Mouse (Mus musculus) hindbrain, embryonic 14.5 days (tissue): ENCODE results near the gene Clybl. TPM values are rescaled to one million over a fixed set of nuclear protein-coding genes. Genes with fewer than 3 reads are reported as not detected.

Experiments used
- ATAC-seq: fragments of 200-750 bp; cut with Nextera tagmentation; 2 replicates; pipeline ENCODE4 v1.8.0; 2017; ENCODE audit warnings: moderate number of reproducible peaks, mild to moderate bottlenecking, moderate TSS enrichment, moderate library complexity; ENCODE audit not compliant: low FRiP score
- DNase-seq: peaks from one replicate; pipeline ENCODE4 v3.0.0-alpha.2; 2015; ENCODE audit warnings: low spot score
- H3K27ac ChIP-seq: fragments of 300-500 bp; sonication (generic); 2 replicates; pipeline ENCODE4 v1.5.1; 2014; ENCODE audit warnings: mild to moderate bottlenecking, moderate library complexity
- H3K27me3 ChIP-seq: fragments of 300-500 bp; sonication (generic); 2 replicates; pipeline ENCODE4 v1.6.1; 2014; ENCODE audit warnings: mild to moderate bottlenecking, low read length, mixed read lengths; ENCODE audit not compliant: control insufficient read depth, insufficient read depth
- H3K36me3 ChIP-seq: fragments of 300-500 bp; sonication (generic); replicated peaks from 2 replicates; pipeline ENCODE4 v1.6.1; 2014; ENCODE audit not compliant: control insufficient read depth, insufficient read depth
- H3K4me1 ChIP-seq: fragments of 300-500 bp; sonication (generic); replicated peaks from 2 replicates; pipeline ENCODE4 v1.6.1; 2014; ENCODE audit warnings: antibody characterized with exemption, low read length, mixed read lengths; ENCODE audit not compliant: control insufficient read depth, insufficient read depth
- H3K4me2 ChIP-seq: fragments of 300-500 bp; sonication (generic); replicated peaks from 2 replicates; pipeline ENCODE4 v1.6.1; 2014; ENCODE audit warnings: mild to moderate bottlenecking, moderate library complexity
- H3K4me3 ChIP-seq: fragments of 300-500 bp; sonication (generic); replicated peaks from 2 replicates; pipeline ENCODE4 v1.5.1; 2014; ENCODE audit warnings: mild to moderate bottlenecking, low read length
- H3K9ac ChIP-seq: fragments of 300-500 bp; sonication (generic); 2 replicates; pipeline ENCODE4 v1.6.1; 2014
- H3K9me3 ChIP-seq: fragments of 300-500 bp; sonication (generic); 2 replicates; pipeline ENCODE4 v1.6.1; 2016; ENCODE audit warnings: low read length; ENCODE audit not compliant: control insufficient read depth
- WGBS: fragments of 180-500 bp; shearing (Covaris S2); extraction: QIAGEN DNeasy Blood & Tissue Kit; methylation state at CpG from one replicate; pipeline ENCODE4 v1.1.7; 2014; 5-methylcytosine and 5-hydroxymethylcytosine counted together
- polyA plus RNA-seq: library from polyadenylated mRNA; unstranded; fragments of >200 nt; fragmentation: Nextera tagmentation; extraction: Ambion mirVana; gene quantifications from 2 replicates; pipeline ENCODE4 v1.2.1, GENCODE M21; 2014

Gene Clybl
- polyA plus RNA-seq, 1 experiment from 2014 or later = 16.3 TPM

DNA sequence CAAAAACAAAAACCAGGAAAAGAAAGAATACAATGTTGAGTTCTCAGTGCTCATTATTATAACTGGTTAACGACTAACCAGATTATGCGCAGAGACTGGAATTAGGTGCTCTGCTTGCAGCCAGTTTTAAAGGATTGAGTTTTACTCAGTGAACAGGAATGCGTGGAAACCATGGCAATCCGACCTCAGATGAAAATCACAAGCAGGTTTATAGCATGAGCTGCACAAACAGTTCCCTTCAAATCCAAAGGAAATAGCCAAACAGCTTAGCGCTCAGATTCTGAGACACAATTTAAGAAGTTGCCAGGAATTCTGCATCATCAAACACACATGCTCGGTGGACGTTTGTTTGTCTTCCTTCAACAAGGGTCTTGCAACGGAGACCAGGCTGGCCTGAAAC, 187.0 kb downstream of the Clybl start:
- Histone ChIP-seq H3K27me3 (peaks cover 31% of the 10 kb centered on the region), H3K27ac (no peak overlapping the region), H3K4me1 (peaks cover 5% of the 10 kb centered on the region; the same call in 1 of the 2 replicates), H3K4me2 (no peak overlapping the region), H3K9me3 (no peaks in the 10 kb centered on the region), H3K36me3 (no peaks in the 10 kb centered on the region), H3K9ac (no peak overlapping the region), H3K4me3 (no peak overlapping the region)
- ATAC-seq = no peak
- no peak for DNase-seq
- 91% methylated on average over 8 of the region's 8 CpGs for WGBS

DNA sequence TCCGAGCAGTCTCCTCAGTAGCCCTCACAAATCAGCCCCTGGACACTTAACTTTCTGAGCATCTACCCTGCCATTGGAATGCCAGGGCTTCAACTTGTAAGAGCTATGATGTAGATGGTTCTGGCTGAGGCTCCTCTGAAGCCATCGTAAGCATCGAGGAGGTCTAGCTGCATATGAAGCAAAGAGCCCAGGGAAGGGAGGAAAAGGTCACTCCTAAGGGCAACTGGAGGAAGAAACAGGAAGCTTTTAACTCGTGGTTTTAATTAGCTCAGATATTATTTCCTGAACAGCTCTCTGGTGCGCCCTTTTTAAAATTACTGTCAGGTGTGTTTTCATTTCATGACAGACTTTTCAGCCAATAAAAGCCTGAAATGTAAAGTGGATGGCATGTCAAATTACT, 190.5 kb downstream of the Clybl start:
- Histone ChIP-seq H3K27ac (no peak overlapping the region), H3K27me3 (peaks cover 58% of the 10 kb centered on the region), H3K4me2 (no peak overlapping the region), H3K9me3 (no peaks in the 10 kb centered on the region), H3K9ac (no peak overlapping the region), H3K4me1 (peaks cover 9% of the 10 kb centered on the region; the same call in 1 of the 2 replicates), H3K4me3 (no peak overlapping the region), H3K36me3 (no peaks in the 10 kb centered on the region)
- no peak for ATAC-seq
- 62% methylated on average over 5 of the region's 5 CpGs for WGBS
- no peak for DNase-seq

DNA sequence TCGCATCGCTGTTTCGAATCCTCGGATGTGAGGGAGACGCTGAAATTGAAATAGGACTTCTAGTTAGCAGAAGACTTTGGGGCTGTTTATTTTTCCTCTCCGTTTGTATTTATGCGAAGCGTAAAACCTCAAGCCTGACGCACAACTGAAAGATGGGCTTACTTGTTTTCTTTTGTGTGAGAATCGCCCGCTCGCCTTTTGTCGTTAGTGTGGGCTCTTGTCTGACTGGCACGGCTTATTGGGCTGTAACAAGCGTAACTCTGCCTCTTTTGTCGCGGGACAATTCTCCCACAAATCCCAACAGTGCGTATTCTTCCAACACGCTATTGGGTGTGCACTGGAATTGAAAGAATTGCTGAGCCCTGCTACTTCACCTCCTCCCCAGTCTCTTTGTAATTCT, 192.0 kb downstream of the Clybl start:
- Histone ChIP-seq H3K4me1 (peaks cover 9% of the 10 kb centered on the region; the same call in 1 of the 2 replicates), H3K27ac (peak overlapping the region; percentile 29; the same call in 1 of the 2 replicates), H3K4me2 (peak overlapping the region; percentile 37), H3K27me3 (peaks cover 69% of the 10 kb centered on the region), H3K9me3 (no peaks in the 10 kb centered on the region), H3K9ac (0 out of 2 replicates have a peak overlapping the region, but pooled peaks have one; percentile 21), H3K36me3 (no peaks in the 10 kb centered on the region), H3K4me3 (peak overlapping the region; percentile 13; the same call in 1 of the 2 replicates)
- WGBS = 9% methylated on average over 19 of the region's 19 CpGs
- DNase-seq (no peak), ATAC-seq (peak; percentile 70)

DNA sequence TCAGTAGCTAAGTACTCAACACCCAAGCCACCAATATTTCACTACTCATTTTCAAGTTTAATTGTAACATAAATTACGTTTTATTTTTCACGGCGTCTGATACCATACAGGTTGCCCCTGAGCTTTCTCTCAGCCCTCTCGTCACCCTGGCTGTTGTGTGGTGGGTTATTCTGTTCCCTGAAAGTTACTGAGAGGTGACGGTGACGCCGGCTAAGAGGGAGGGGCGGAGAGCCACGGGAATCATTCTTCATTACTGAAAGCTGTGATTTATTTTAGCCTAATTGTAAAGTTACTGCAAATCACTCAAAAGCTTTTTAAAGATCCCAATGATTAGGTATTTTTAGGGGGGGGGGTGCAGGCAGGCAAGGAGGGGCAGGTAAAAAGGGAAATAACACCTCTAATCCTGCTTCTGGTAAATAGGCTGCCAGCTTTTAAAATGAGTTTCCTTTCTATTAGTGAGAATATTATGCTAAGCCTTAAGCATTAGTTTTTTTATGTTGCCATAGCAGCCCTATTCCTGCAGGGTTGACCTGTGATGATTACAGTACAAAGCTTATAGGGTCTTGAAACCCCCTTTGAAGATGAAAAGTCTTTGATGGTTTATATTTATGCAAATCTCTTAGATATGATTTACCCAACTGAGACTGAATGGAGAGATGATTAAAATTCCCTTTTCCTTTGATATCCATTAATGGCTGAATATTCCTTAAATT, 192.9 kb downstream of the Clybl start:
- Histone ChIP-seq H3K27me3 (peaks cover 69% of the 10 kb centered on the region), H3K9ac (no peak overlapping the region), H3K9me3 (no peaks in the 10 kb centered on the region), H3K4me3 (no peak overlapping the region), H3K36me3 (no peaks in the 10 kb centered on the region), H3K4me2 (peak overlapping the region; percentile 13; the same call in 1 of the 2 replicates), H3K4me1 (peaks cover 9% of the 10 kb centered on the region; the same call in 1 of the 2 replicates), H3K27ac (no peak overlapping the region)
- DNase-seq (no peak), ATAC-seq (0 out of 2 replicates have a peak, but pooled peaks have one; percentile 23)
- 8% methylated on average over 9 of the region's 9 CpGs for WGBS

DNA sequence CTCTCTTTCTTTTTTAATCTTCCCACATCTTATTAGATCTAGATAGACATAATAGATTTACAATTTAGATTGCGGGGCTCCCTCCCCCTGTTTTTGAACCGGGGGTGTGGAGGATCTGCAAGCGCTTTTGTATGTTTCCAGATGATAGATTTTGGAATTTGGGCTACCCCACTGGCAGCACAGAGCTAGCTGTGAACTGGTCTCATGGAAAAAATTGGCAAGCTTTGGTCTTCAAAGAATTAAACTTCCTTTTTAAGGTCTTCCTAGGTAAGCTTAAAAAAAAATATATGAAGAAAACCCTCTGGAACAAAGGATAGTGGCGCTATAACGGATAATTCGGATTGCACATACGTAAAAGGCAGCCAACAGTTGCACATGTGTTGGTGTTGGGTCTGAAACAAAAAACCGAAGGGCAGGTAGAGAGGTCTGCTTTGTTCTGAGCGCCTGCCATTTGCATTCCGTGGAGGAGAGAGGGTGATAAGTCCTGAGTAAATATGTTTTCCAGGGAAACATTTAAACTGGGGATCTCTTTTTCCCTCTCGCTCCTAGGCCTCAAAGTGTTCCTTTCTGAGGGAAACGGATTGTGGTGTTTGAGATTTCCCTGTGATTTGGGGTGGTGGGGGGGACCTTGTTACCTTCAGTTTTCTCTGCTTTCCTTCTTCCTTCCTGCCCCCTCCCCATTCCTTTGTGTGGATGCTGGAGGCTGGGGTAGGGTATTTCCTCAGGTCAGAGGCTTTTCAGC, 193.7 kb downstream of the Clybl start:
- no peaks in the 10 kb centered on the region for H3K9me3 ChIP-seq
- WGBS = 35% methylated on average over 12 of the region's 12 CpGs
- H3K4me2 ChIP-seq = peak overlapping the region; percentile 21; the same call in 1 of the 2 replicates
- H3K36me3 ChIP-seq = no peaks in the 10 kb centered on the region
- DNase-seq = no peak
- ATAC-seq = no peak
- peaks cover 9% of the 10 kb centered on the region; the same call in 1 of the 2 replicates for H3K4me1 ChIP-seq
- no peak overlapping the region for H3K4me3 ChIP-seq
- H3K9ac ChIP-seq = peak overlapping the region; percentile 39; the same call in 1 of the 2 replicates
- H3K27me3 ChIP-seq = peaks cover 68% of the 10 kb centered on the region
- H3K27ac ChIP-seq = peak overlapping the region; percentile 74

DNA sequence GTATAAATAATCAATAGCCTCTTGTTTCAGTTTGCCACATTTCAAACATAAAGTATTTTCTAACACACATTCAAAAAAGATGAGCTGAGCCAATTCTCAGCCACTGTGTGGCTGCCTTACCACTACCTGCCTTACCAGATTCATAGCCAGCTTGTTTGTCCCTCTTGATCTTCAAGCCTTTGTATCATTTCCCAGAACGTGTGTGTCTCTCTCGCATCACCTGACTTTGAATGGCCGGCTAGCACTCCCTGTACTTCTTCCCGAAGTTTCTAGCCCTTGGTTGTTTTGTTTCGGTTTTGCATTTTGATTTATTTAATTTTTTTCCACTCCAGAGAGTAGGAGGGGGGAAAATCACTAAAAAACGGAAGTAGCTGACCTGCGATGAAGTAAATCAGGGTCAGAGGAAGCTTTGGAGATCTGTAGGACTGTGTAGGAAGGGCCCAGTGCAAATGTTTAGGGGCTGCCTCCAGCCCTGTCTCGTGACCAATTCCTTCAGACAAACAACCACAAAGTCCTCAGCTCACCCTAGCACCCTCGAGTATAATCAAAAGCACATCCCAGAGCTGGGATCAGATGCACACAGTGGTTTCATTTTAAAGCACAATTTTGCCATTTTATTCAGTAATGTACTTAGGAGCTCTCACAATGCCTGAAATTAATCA, 195.1 kb downstream of the Clybl start:
- H3K9me3 ChIP-seq = no peaks in the 10 kb centered on the region
- WGBS = 50% methylated on average over 9 of the region's 9 CpGs
- peaks cover 60% of the 10 kb centered on the region for H3K27me3 ChIP-seq
- H3K4me1 ChIP-seq = peaks cover 9% of the 10 kb centered on the region; the same call in 1 of the 2 replicates
- H3K36me3 ChIP-seq = no peaks in the 10 kb centered on the region
- peak overlapping the region; percentile 31 for H3K4me2 ChIP-seq
- no peak overlapping the region for H3K4me3 ChIP-seq
- peak overlapping the region; percentile 44 for H3K9ac ChIP-seq
- ATAC-seq (no peak), DNase-seq (no peak)
- peak overlapping the region; percentile 74 for H3K27ac ChIP-seq

DNA sequence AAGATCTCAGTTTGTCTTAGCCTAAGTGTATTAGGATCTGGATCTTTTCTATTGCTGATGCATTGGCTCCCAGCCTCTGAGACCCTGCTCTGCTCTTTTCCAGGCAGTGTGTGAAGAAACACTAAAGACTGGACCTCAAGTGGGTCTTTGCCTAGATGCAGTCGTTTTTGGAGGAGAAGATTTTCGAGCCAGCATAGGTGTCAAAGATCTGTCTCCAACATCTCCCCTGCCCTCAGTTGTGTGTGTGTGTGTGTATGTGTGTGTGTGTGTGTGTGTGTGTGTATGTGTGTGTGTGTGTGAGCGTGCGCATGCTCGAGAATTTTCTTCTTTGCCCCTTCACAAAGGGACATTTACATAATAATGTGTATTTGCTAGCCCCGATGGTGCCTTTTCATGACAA, 196.2 kb downstream of the Clybl start:
- H3K4me2 ChIP-seq = no peak overlapping the region; the same call in 1 of the 2 replicates
- no peak overlapping the region for H3K4me3 ChIP-seq
- peaks cover 49% of the 10 kb centered on the region for H3K27me3 ChIP-seq
- no peak overlapping the region for H3K9ac ChIP-seq
- WGBS = 42% methylated on average over 6 of the region's 6 CpGs
- H3K9me3 ChIP-seq = no peaks in the 10 kb centered on the region
- DNase-seq (no peak), ATAC-seq (no peak)
- H3K27ac ChIP-seq = peak overlapping the region; percentile 43; the same call in 1 of the 2 replicates
- H3K4me1 ChIP-seq = peaks cover 9% of the 10 kb centered on the region; the same call in 1 of the 2 replicates
- no peaks in the 10 kb centered on the region for H3K36me3 ChIP-seq

DNA sequence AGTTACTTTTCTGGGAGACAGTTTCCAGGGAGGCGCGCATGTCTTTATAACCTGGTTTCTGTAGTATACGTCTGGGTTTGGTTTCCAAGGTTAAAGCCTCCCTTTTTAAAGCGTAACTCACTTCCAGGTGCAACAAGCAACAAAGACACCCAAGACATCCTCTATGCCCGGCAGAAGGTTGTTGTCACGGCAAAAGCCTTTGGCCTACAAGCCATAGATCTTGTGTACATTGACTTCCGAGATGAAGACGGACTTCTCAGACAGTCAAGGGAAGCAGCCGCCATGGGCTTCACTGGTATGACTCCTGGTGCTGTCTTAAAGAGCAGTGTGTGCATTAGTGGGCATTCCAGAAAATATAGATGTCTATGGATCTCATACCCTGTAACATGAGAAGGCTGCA, 197.6 kb downstream of the Clybl start:
- Histone ChIP-seq H3K27me3 (peaks cover 41% of the 10 kb centered on the region), H3K9ac (no peak overlapping the region), H3K4me3 (no peak overlapping the region), H3K9me3 (no peaks in the 10 kb centered on the region), H3K36me3 (no peaks in the 10 kb centered on the region), H3K4me1 (0 out of 2 replicates have a peak, but pooled peaks cover 2% of the 10 kb centered on the region), H3K4me2 (no peak overlapping the region), H3K27ac (no peak overlapping the region)
- WGBS = 86% methylated on average over 9 of the region's 9 CpGs
- DNase-seq (no peak), ATAC-seq (no peak)

DNA sequence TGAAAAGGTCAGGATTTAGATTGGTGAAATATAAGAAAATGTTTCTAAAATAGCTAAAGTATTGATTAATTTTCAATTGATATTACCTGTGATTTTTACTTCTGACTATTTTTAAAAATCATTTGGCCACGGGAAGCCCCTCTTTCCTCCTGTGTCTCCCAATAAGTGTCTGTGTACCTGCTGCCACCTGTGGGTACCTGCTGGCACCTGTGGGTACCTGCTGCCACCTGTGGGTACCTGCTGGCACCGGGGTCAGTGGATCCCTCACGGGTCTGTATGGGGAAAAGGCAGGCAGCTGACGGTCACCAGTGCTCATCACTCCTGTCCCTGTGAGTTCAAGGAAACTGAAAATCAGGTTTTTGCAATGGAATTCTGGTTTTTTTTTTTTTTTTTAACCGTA, 198.5 kb downstream of the Clybl start:
- H3K9ac ChIP-seq = no peak overlapping the region
- no peak for ATAC-seq
- no peaks in the 10 kb centered on the region for H3K9me3 ChIP-seq
- no peak overlapping the region for H3K4me3 ChIP-seq
- H3K4me2 ChIP-seq = no peak overlapping the region
- no peaks in the 10 kb centered on the region for H3K36me3 ChIP-seq
- H3K27me3 ChIP-seq = peaks cover 41% of the 10 kb centered on the region
- no peak for DNase-seq
- WGBS = 93% methylated on average over 5 of the region's 5 CpGs
- H3K4me1 ChIP-seq = peaks cover 7% of the 10 kb centered on the region; the same call in 1 of the 2 replicates
- no peak overlapping the region for H3K27ac ChIP-seq
